Mouse (Mus musculus) spleen, postnatal 0 days (tissue): Measurements from ENCODE around the gene Acad9. TPM values are rescaled to one million over a fixed set of nuclear protein-coding genes. Genes with fewer than 3 reads are reported as not detected.

ENCODE experiments used
- polyA plus RNA-seq: library from polyadenylated mRNA; unstranded; fragments of >200 nt; fragmentation: Nextera tagmentation; extraction: Ambion mirVana; gene quantifications from 2 replicates; pipeline ENCODE4 v1.2.1, GENCODE M21; 2015

Acad9 gene
- 36.5 and 39.0 TPM in 2 replicates for polyA plus RNA-seq

DNA sequence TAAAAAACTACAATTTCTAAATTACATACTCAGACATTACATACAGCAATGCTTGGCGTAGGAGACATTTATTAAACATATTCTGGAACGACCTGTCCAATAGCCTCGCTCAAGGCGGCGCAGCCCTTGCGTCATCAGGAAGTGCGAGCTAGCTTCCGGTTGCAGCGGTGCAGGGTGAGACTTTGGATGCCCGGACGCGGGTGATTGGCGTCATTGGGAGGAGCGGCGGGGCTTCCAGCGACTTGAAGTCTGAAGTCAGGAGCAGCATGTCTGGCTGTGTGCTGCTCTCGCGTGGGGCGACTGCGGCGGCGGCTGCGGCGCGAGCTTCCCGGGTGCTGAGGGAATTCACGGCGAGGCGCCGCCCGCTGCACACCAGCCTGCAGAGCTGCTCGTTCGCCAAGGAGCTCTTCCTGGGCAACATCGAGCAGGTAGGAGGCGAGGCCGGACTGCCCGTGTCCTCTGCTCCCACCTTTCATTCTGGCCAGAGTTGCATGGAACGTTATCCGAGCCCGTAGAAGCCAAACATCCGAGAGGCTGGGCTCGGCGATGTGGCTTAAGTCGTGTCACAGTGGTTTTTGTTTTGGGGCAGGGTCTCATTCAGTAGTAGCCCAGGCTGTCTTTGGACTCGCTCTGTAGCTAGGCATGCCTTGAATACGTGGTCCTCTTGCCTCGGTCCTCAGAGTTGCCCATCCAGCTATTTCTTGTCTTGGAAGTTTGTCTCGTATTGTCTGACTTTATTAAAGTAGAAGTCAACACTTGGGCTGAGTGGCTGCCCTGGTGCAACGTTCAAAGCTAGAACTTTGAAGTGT, at the start of gene Acad9:
Acad9 (plus strand) TSS at position 137 of the 809 bp plus-strand sequence.

DNA sequence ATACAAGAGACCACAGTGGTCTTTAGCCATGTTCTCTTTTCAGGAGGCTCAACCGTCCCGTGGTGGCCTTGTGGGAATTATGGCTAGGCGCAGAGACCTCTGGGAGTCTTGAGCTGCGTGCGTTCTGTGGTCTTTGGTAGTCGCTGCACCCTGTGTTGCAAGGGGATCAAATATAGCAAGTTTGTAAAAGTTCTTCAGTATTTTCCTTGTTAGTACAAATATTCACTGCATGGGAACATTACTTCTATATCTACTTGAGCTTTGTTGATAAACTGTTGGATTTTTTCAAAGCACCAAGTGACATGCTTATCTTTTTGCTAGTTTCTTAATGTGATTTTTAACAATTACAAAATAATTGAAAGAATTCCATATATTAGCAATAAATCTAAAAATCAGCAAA, 12.3 kb upstream of the Acad9 start, which contains the start of gene Ccdc144b:
Ccdc144b (minus strand) TSS at position 101 of the 400 bp plus-strand sequence.

Other genes with a start within 250 kb of the Acad9 start
- 96.6 and 97.3 TPM in 2 replicates for gene Dcun1d1, start 128.5 kb upstream of the Acad9 start, polyA plus RNA-seq
- 8.5 and 9.0 TPM in 2 replicates for gene Mccc1, start 65.3 kb upstream of the Acad9 start, polyA plus RNA-seq
- gene Ccdc144b, start 12.4 kb upstream of the Acad9 start, polyA plus RNA-seq, result not detected in 2 replicates
- 1.8 and 1.9 TPM in 2 replicates for gene D3Ertd254e, start 85.0 kb downstream of the Acad9 start, polyA plus RNA-seq
- not detected in 2 replicates for gene Qrfpr, start 156.3 kb downstream of the Acad9 start, polyA plus RNA-seq